Mouse (Mus musculus): ENCODE measurements around the gene Slc37a3. TPM values are rescaled to one million over a fixed set of nuclear protein-coding genes. Genes with fewer than 3 reads are reported as not detected.

Slc37a3 gene
- total RNA-seq, 2 experiments from 2014 or later, result 0.83 to 10.9 TPM

Other genes with a start within 250 kb of the Slc37a3 start
- gene Kdm7a, start 170.9 kb downstream of the Slc37a3 start, total RNA-seq (2015; ENCODE audit: low replicate concordance), result 98.7 and 110 TPM in 2 replicates
- gene Kdm7a, start 170.9 kb downstream of the Slc37a3 start, total RNA-seq (2017; ENCODE audit: low replicate concordance), result 147 and 169 TPM in 2 replicates
- 2.5 TPM in 1 of 2 replicates, not detected in the other for gene Rab19, start 3.5 kb upstream of the Slc37a3 start, total RNA-seq (2015; ENCODE audit: low replicate concordance)
- 0.68 and 1.3 TPM in 2 replicates for gene Rab19, start 3.5 kb upstream of the Slc37a3 start, total RNA-seq (2017; ENCODE audit: low replicate concordance)
- 253 and 359 TPM in 2 replicates for gene Mkrn1, start 42.8 kb upstream of the Slc37a3 start, total RNA-seq (2015; ENCODE audit: low replicate concordance)
- gene Mkrn1, start 42.8 kb upstream of the Slc37a3 start, total RNA-seq (2017; ENCODE audit: low replicate concordance), result 284 and 418 TPM in 2 replicates
- 1.3 TPM in 1 of 2 replicates, not detected in the other for gene Dennd2a, start 180.2 kb upstream of the Slc37a3 start, total RNA-seq (2015; ENCODE audit: low replicate concordance)
- 0.53 TPM in 1 of 2 replicates, not detected in the other for gene Dennd2a, start 180.2 kb upstream of the Slc37a3 start, total RNA-seq (2017; ENCODE audit: low replicate concordance)
- 9.7 TPM in 1 of 2 replicates, not detected in the other for gene Adck2, start 196.2 kb upstream of the Slc37a3 start, total RNA-seq (2015; ENCODE audit: low replicate concordance)
- gene Adck2, start 196.2 kb upstream of the Slc37a3 start, total RNA-seq (2017; ENCODE audit: low replicate concordance), result 0.76 and 1.4 TPM in 2 replicates
- gene Gm42420, start 208.1 kb upstream of the Slc37a3 start, total RNA-seq (2015; ENCODE audit: low replicate concordance), result not detected in 2 replicates
- not detected in 2 replicates for gene Gm42420, start 208.1 kb upstream of the Slc37a3 start, total RNA-seq (2017; ENCODE audit: low replicate concordance)
- 14.7 and 16.2 TPM in 2 replicates for gene Ndufb2, start 214.9 kb upstream of the Slc37a3 start, total RNA-seq (2015; ENCODE audit: low replicate concordance)
- 10.5 and 24.9 TPM in 2 replicates for gene Ndufb2, start 214.9 kb upstream of the Slc37a3 start, total RNA-seq (2017; ENCODE audit: low replicate concordance)

All from erythroid progenitor cell, adult 5-6 weeks (primary cell).